16 mouse cellular contexts compared by ENCODE assay signal in the genomic region with DNA sequence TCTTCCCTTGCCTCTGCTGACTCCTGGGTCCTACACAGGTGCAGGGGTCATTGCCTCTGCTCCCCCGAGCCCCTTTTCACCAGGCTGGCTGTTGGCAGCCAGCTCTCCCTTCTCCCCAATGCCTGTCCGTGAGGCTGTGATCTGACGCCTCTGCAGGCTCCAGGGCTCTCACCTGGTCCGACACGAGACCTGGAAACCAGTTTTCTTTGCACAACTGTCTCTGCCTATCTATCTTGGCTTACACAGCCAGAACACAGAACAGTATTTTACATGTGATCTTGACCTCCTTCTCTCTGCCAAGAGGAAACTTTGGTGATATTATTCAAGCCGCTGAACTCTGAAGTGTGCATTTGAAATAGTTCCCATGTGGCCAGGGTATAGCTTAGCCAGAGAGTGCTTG.
"Had no signal": no experiment of that assay in that cellular context is flagged by ENCODE, and none has a peak within 500 bp of the region (broad histone marks: within the 10 kb centered on the region; RNA-seq: fewer than 3 reads in every experiment).

No protein-coding gene starts in this region.

- H3K9ac ChIP-seq: liver, embryonic 15.5 days; liver, postnatal 0 days; lung, embryonic 15.5 days; midbrain, embryonic 12.5 days; midbrain, embryonic 15.5 days; neural tube, embryonic 12.5 days had no signal

- H3K4me3 ChIP-seq: liver, embryonic 15.5 days; lung, embryonic 15.5 days; megakaryocyte, embryonic 14.5 days; midbrain, embryonic 12.5 days; midbrain, embryonic 15.5 days; neural tube, embryonic 12.5 days had no signal

- H3K36me3 ChIP-seq: lung, embryonic 15.5 days; midbrain, embryonic 15.5 days had no signal

- H3K27ac ChIP-seq: liver, embryonic 15.5 days; lung, embryonic 15.5 days; macrophage; midbrain, embryonic 12.5 days; midbrain, embryonic 15.5 days; neural tube, embryonic 12.5 days had no signal

- ATAC-seq: liver, postnatal 0 days; lung, postnatal 0 days; midbrain, embryonic 15.5 days had no signal

- H3K4me1 ChIP-seq: liver, embryonic 15.5 days; lung, embryonic 15.5 days; midbrain, embryonic 12.5 days had no signal

- H3K27me3 ChIP-seq: liver, embryonic 15.5 days; lung, embryonic 15.5 days; megakaryocyte, embryonic 14.5 days; midbrain, embryonic 12.5 days; midbrain, embryonic 15.5 days; neural tube, embryonic 12.5 days had no signal

- DNase-seq: liver, postnatal 0 days; lung, adult 2 months; lung, postnatal 14 days; lung, postnatal 36 days; right cerebral cortex, postnatal 14 days; thymus, adult 2 months; thymus, postnatal 25 days; thymus, postnatal 4 days had no signal

- H3K9me3 ChIP-seq: liver, embryonic 15.5 days; lung, embryonic 15.5 days; midbrain, embryonic 12.5 days; midbrain, embryonic 15.5 days; neural tube, embryonic 12.5 days had no signal

- H3K4me2 ChIP-seq: liver, embryonic 15.5 days; lung, embryonic 15.5 days; midbrain, embryonic 12.5 days; midbrain, embryonic 15.5 days; neural tube, embryonic 12.5 days had no signal
